Mouse (Mus musculus) embryonic facial prominence, embryonic 10.5 days (tissue): ENCODE measurements around the gene Nthl1. TPM values are rescaled to one million over a fixed set of nuclear protein-coding genes. Genes with fewer than 3 reads are reported as not detected.
A peak's percentile ranks its signal among the peaks of the same experiment; 100 is the strongest.

ENCODE experiments used
- DNase-seq: peaks from one replicate; pipeline ENCODE4 v3.0.0-alpha.2; 2017; ENCODE audit warnings: low spot score
- H3K27ac ChIP-seq: fragments of 300-500 bp; sonication (generic); replicated peaks from 2 replicates; pipeline ENCODE4 v1.5.1; 2016; ENCODE audit warnings: mild to moderate bottlenecking
- H3K27me3 ChIP-seq: fragments of 300-500 bp; sonication (generic); replicated peaks from 2 replicates; pipeline ENCODE4 v1.6.1; 2016; ENCODE audit warnings: low read depth, mild to moderate bottlenecking; ENCODE audit not compliant: poor library complexity, severe bottlenecking
- H3K36me3 ChIP-seq: fragments of 300-500 bp; sonication (generic); replicated peaks from 2 replicates; pipeline ENCODE4 v1.6.1; 2016; ENCODE audit warnings: mild to moderate bottlenecking, moderate library complexity
- H3K4me1 ChIP-seq: fragments of 300-500 bp; sonication (generic); 2 replicates; pipeline ENCODE4 v1.6.1; 2016
- H3K4me3 ChIP-seq: fragments of 300-500 bp; sonication (generic); 2 replicates; pipeline ENCODE4 v1.5.1; 2016; ENCODE audit warnings: mild to moderate bottlenecking, moderate library complexity
- H3K9me3 ChIP-seq: fragments of 300-500 bp; sonication (generic); 2 replicates; pipeline ENCODE4 v1.6.1; 2016; ENCODE audit warnings: mild to moderate bottlenecking
- WGBS: fragments of 180-500 bp; shearing (Covaris S2); methylation state at CpG from one replicate; pipeline ENCODE4 v1.1.7; 2016; 5-methylcytosine and 5-hydroxymethylcytosine counted together
- polyA plus RNA-seq: library from polyadenylated mRNA; unstranded; fragments of >200 nt; fragmentation: Nextera tagmentation; extraction: Ambion mirVana; gene quantifications from 2 replicates; pipeline ENCODE4 v1.2.1, GENCODE M21; 2016

Gene Nthl1
- polyA plus RNA-seq, 1 experiment from 2014 or later = 27.3 TPM

DNA sequence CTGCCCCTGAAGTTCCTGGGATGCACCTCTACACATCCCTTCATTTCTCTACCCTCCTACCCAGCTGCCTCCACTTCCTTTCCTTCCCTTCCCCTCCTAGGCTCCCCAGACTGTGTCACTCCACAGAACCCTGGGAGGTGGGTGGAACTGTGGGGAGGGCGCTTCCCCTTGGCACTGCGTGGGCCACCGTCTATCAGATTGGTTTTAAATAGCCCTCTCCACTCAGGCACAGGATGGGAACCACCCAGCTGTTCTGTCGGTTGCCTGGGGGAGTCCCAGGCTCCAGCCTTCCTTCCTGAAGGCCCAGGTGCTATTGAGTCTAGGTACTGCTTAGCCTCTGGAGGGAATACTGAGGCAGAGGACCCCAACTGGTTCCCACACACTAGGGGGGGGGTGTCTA, 2.5 kb downstream of the Nthl1 start:
- DNase-seq = no peak
- 82% methylated on average over 4 of the region's 4 CpGs for WGBS
- Histone ChIP-seq H3K36me3 (peaks cover 29% of the 10 kb centered on the region), H3K9me3 (no peaks in the 10 kb centered on the region), H3K27ac (no peak overlapping the region), H3K4me3 (peak overlapping the region; percentile 16; the same call in 1 of the 2 replicates), H3K27me3 (no peaks in the 10 kb centered on the region), H3K4me1 (peaks cover 52% of the 10 kb centered on the region)

DNA sequence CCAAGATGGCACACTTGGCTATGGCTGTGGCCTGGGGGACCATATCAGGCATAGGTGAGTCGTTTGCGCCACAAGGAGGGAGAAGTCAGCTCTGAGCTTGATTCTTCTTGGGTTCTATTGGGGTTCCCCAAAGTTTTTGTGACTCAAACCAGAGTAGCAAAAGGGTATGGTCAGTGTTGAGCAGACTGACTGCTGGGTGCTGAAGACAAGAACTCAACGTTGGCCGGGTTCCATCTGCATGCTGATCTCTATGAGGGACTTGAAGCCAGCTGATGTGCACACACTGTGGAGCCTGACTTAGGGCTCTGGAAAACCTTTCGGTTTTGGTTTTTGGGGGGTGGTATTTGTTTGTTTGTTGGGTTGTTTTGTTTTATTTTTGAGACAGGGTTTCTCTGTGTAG, 3.2 kb downstream of the Nthl1 start:
- H3K4me3 ChIP-seq = no peak overlapping the region
- 94% methylated on average over 5 of the region's 5 CpGs for WGBS
- DNase-seq = no peak
- H3K27ac ChIP-seq = no peak overlapping the region
- no peaks in the 10 kb centered on the region for H3K27me3 ChIP-seq
- H3K4me1 ChIP-seq = peaks cover 59% of the 10 kb centered on the region
- H3K36me3 ChIP-seq = peaks cover 29% of the 10 kb centered on the region
- H3K9me3 ChIP-seq = no peaks in the 10 kb centered on the region

DNA sequence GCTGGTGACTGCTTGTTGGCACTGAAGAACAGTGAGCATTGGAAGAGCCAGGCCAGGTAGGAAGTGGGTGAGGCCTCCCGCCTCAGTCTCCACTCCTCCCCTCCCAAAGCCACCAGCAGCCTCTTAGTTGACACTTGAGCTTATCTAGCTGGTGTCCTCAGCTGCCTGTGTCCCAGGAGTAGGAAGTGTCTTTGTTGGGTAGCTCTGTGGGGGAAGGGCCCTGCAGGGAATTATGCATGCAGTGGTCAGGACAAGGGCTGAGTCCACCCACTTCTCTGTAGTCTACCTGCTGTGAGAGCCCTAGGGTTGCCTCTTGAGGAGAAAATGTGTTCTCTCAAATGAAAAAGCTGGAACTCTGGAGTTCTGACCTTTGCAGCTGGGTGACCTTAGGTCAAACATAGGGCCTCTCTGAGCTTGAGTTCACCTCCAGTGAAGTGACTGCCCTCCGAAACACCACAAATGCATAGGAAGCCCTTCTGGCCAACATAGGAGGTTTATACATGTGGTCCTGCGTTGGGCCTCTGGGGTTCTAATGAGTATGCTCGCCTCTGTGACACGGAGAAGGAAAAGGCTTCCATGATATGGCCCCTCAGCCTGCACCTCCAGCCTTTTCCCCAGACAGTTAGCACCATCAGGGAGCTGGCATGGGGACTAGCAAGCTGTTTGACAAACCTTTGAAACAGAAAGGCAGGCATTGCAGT, 4.5 kb downstream of the Nthl1 start:
- H3K27ac ChIP-seq = peak overlapping the region; percentile 8
- peaks cover 55% of the 10 kb centered on the region for H3K4me1 ChIP-seq
- DNase-seq = no peak
- no peaks in the 10 kb centered on the region for H3K27me3 ChIP-seq
- no peak overlapping the region for H3K4me3 ChIP-seq
- H3K36me3 ChIP-seq = peaks cover 37% of the 10 kb centered on the region
- H3K9me3 ChIP-seq = no peaks in the 10 kb centered on the region
- 61% methylated on average over 5 of the region's 5 CpGs for WGBS

DNA sequence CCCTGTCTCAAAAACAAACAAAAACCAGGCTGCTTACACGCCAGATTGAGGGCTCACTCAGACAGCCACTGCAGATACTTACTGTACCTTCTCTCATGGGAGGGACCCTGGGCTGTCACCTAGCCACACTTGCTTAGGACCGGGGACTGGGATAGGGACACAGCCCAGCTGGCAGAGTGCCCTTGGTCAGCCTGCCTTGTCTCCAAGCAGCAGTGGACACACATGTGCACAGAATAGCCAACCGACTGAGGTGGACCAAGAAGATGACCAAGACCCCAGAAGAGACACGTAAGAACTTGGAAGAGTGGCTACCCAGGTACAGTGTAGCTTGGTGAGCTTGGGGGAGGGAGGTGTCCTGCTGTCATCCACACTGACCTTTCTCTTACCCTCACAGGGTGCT, 5.7 kb downstream of the Nthl1 start:
- H3K36me3 ChIP-seq = peaks cover 46% of the 10 kb centered on the region
- 90% methylated on average over 4 of the region's 4 CpGs for WGBS
- peak overlapping the region; percentile 23; the same call in 1 of the 2 replicates for H3K4me3 ChIP-seq
- H3K27me3 ChIP-seq = no peaks in the 10 kb centered on the region
- H3K27ac ChIP-seq = peak overlapping the region; percentile 91
- DNase-seq = no peak
- H3K9me3 ChIP-seq = no peaks in the 10 kb centered on the region
- peaks cover 54% of the 10 kb centered on the region for H3K4me1 ChIP-seq

DNA sequence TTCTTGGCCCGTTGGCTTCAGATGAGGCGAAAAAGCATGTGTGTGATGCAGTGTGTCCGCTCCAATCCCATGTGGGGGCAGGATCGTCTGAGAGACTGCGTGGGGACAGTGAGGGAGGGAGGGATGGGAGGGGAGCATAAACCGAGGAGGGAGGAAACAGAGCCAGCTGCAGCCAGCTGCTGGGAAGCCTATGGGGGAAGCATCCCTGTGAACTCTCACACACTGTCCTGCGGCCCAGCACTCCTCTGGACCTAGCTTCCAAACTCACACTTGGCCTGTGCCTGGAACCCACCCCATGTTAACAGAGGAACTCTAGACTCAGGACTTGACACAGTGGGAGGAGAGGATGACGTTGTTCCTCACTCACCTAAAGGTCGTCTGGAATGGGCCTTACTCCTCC, 6.4 kb downstream of the Nthl1 start:
- Histone ChIP-seq H3K9me3 (no peaks in the 10 kb centered on the region), H3K36me3 (peaks cover 46% of the 10 kb centered on the region), H3K4me1 (peaks cover 56% of the 10 kb centered on the region), H3K4me3 (no peak overlapping the region; the same call in 1 of the 2 replicates), H3K27ac (peak overlapping the region; percentile 91), H3K27me3 (no peaks in the 10 kb centered on the region)
- no peak for DNase-seq
- 63% methylated on average over 9 of the region's 9 CpGs for WGBS

DNA sequence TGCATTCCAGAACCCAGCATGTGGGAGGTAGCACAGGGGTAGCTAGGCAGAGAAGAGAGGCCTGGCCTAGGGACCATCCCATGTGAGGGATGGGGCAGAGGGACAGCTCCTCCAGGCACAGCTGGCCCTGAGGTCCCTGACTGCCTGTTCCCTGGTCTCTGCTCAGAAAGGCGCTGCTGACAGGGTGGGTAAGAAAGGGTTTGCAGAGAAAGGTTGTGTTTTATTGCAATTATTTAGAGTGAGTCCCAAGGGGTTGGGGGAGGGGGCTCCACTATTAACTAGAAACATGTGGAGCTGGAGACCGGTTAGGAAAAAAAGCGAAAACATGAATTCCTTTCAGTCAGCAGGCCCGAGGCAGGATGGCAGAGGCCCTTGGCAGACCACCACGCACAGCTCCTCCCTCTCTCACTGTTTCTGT, 7.1 kb downstream of the Nthl1 start:
- Histone ChIP-seq H3K36me3 (peaks cover 48% of the 10 kb centered on the region), H3K27ac (peak overlapping the region; percentile 91), H3K9me3 (no peaks in the 10 kb centered on the region), H3K4me1 (peaks cover 63% of the 10 kb centered on the region), H3K4me3 (peak overlapping the region; percentile 39), H3K27me3 (no peaks in the 10 kb centered on the region)
- DNase-seq = peak; percentile 79
- 39% methylated on average over 5 of the region's 5 CpGs for WGBS

DNA sequence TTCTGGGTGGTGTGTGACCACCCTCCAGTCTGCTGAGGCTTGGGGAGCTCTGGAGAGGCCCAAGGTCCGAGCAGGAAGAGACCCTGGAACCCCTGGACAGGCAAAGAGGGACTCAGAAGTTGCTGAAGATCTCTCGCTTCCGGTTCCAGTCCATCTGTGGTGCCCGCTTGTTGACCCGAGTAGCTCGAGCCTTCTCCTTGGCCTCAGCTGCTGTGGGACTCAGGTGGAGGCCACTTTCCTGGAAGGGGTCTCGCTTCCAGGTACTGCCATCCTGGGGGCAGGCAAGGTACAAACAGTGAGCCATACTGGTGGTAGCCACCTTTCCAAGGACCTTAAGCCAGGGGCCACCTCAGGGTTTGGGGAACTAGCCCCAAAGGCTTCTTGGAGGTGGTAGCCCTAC, 7.6 kb downstream of the Nthl1 start:
- H3K4me3 ChIP-seq = peak overlapping the region; percentile 39
- H3K9me3 ChIP-seq = no peaks in the 10 kb centered on the region
- H3K27me3 ChIP-seq = no peaks in the 10 kb centered on the region
- peaks cover 69% of the 10 kb centered on the region for H3K4me1 ChIP-seq
- H3K27ac ChIP-seq = peak overlapping the region; percentile 91
- H3K36me3 ChIP-seq = peaks cover 48% of the 10 kb centered on the region
- 83% methylated on average over 7 of the region's 7 CpGs for WGBS
- no peak for DNase-seq

DNA sequence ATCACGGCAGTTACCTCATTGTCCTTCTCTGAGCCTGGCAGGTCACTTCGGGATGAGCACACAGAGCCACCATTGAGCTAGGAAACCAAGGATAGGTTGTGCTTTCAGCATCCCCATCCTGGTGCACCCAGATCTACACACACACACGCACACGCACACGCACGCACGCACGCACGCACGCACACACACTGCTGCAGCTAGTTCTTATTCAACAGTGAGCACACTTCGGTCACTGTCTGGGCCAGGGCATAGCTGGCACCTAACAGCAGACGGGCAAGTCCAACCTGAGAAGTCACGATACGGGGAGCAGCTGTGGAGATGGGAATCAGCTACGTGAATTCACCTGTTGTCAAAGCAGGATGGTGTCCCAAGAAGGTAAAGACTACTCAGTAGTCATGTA, 8.1 kb downstream of the Nthl1 start:
- no peaks in the 10 kb centered on the region for H3K27me3 ChIP-seq
- H3K9me3 ChIP-seq = no peaks in the 10 kb centered on the region
- peaks cover 74% of the 10 kb centered on the region for H3K4me1 ChIP-seq
- H3K36me3 ChIP-seq = peaks cover 49% of the 10 kb centered on the region
- 94% methylated on average over 15 of the region's 15 CpGs for WGBS
- DNase-seq = no peak
- H3K27ac ChIP-seq = peak overlapping the region; percentile 91
- H3K4me3 ChIP-seq = no peak overlapping the region; the same call in 1 of the 2 replicates

DNA sequence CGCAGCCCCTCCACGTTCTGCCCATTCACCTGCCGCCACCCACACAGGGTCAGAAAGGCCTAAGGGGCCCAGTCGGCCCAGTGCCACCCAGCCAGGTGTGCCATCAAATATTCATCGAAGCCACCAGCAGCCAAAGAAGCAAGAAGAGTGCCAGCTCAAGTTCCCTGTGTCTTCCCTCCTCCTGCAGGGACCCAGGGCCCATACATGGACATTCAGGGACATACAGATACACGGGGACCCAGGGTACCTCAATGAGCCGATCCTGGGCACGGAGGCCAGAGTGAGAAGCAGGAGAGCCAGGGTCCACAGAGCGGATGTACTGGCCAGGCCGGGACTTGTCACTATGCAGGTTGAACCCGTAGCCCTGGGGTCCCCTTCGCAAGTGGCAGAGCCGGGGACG, 9.5 kb downstream of the Nthl1 start:
- DNase-seq = no peak
- Histone ChIP-seq H3K27ac (no peak overlapping the region), H3K27me3 (no peaks in the 10 kb centered on the region), H3K4me3 (no peak overlapping the region), H3K9me3 (no peaks in the 10 kb centered on the region), H3K4me1 (peaks cover 70% of the 10 kb centered on the region), H3K36me3 (peaks cover 50% of the 10 kb centered on the region)
- WGBS = 94% methylated on average over 14 of the region's 14 CpGs

DNA sequence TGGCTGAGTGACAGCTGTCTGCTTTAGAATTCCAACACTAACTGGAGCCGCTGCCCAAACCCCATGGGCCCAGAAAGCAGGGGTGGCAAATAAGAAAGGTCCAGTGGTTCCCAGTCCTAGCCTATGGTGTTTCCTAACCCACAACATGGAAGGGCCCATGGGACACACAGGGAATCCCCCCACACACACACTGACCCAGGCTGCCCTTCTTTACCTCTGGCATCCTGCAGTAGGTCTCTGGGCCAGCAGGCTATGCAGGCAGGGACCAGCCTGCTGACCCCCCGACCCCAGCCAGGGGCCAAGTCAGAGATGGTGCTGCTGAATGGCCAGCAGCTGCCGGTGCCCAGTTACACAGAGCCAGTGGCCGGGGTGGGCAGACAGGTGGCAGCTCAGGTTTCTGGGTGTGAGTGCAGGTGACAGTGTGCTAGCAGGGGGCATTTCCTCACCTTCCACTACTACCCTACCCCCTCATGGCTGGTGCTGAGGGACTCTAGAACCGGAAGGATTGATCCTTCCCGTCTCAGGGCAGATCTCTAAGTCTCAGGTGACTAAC, 10.4 kb downstream of the Nthl1 start:
- Histone ChIP-seq H3K4me1 (peaks cover 71% of the 10 kb centered on the region), H3K27me3 (peaks cover 5% of the 10 kb centered on the region), H3K36me3 (peaks cover 50% of the 10 kb centered on the region), H3K27ac (peak overlapping the region; percentile 84), H3K9me3 (no peaks in the 10 kb centered on the region), H3K4me3 (peak overlapping the region; percentile 12; the same call in 1 of the 2 replicates)
- no peak for DNase-seq
- WGBS = 64% methylated on average over 6 of the region's 6 CpGs

DNA sequence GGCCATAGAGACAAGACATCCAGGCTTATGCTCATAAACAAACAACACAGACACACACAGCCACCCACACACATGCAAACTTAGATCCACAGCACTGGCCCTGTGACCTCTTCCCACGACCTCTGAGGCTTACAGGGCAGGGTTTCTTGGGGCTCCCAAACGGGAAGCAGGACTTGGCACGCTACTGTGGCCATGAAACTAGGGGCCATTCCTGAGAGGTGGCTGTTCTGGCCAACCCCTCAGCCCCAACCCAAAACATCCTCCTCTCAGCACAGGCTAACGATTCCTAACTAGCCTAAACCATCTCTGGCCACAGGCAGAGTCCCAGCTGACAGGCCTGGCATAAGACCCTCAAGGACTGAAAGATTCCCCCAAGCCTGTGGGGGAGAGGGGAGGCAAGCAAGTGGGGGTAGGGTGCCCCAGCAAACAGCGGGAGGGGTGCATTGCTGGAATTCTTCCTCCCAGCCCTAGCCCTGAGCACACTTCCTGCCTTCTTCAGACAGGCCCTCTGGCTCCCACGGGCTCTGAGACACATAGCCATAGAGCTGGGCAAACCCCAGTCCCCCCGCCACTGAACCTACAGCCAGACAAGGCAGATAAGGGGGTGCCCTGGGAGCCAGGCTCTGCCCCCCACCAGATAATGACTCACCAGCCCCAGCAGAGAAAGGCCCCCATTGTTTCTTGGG, 11.7 kb downstream of the Nthl1 start:
- no peak for DNase-seq
- peaks cover 38% of the 10 kb centered on the region for H3K36me3 ChIP-seq
- H3K4me1 ChIP-seq = peaks cover 66% of the 10 kb centered on the region
- H3K27ac ChIP-seq = peak overlapping the region; percentile 84
- H3K4me3 ChIP-seq = peak overlapping the region; percentile 29
- H3K27me3 ChIP-seq = peaks cover 18% of the 10 kb centered on the region
- 30% methylated on average over 7 of the region's 7 CpGs for WGBS
- H3K9me3 ChIP-seq = no peaks in the 10 kb centered on the region

DNA sequence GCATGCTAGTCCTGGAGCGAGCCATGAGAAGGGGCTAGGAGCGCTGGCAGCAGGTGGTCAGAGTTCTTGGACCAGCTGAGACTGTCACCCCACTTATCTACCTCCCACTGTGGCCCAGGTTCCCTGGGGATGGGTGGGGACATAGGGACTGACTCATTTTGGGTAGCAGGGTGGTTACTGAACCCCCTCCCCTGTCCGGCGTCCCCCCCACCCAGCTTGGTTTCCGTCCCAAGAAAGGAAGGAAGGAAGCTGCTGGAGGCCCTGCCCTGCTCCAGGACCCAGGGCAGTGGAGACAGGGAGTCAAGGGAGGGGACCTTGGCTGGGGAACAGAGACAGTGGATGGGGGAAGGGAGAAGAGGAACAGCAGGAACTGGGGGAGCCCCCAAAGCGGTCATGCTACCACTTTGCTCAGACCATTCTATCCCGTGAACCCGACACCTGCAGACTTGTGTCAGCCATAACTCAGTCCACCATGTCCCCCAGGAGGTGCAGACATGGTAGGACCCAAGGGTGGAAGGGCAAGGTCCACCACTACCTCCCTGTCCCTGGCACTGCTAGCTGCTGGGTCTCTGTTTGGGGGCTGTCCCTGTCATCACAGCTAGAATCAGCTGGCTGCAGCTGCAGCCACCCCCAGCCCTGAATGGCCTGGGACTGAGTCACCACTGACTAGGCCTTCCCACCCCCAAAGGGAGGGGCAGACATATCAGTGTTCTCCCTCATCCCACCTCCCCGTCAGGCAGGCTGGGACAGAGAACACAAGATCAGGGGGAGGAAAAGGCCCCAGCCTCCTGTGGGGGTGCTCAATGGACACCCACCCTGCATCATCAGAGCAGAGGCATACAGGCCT, 12.6 kb downstream of the Nthl1 start:
- H3K4me1 ChIP-seq = peaks cover 66% of the 10 kb centered on the region
- H3K36me3 ChIP-seq = peaks cover 29% of the 10 kb centered on the region
- H3K27me3 ChIP-seq = peaks cover 26% of the 10 kb centered on the region
- peak overlapping the region; percentile 29 for H3K4me3 ChIP-seq
- no peaks in the 10 kb centered on the region for H3K9me3 ChIP-seq
- H3K27ac ChIP-seq = peak overlapping the region; percentile 84
- DNase-seq = no peak
- WGBS = 83% methylated on average over 9 of the region's 9 CpGs
